Mouse (Mus musculus) G1E (cell line): ENCODE data around the gene Pdzd9.

Experiments used
- CTCF ChIP-seq: IDR thresholded peaks from 2 replicates; pipeline ENCODE4 v1.5.1; 2012; ENCODE audit warnings: low read depth, low read length, inconsistent platforms, mixed read lengths
- GATA1 ChIP-seq: IDR thresholded peaks from 2 replicates; pipeline ENCODE4 v1.6.1; 2012; ENCODE audit warnings: borderline replicate concordance, low read length, inconsistent platforms, mixed read lengths
- POLR2AphosphoS5 ChIP-seq: IDR thresholded peaks from 2 replicates; pipeline ENCODE4 v1.6.1; 2012; ENCODE audit warnings: low read depth, low read length, inconsistent platforms; ENCODE audit not compliant: insufficient replicate concordance
- TAL1 ChIP-seq: conservative IDR thresholded peaks from 2 replicates; pipeline ENCODE4 v1.6.1; 2012; ENCODE audit warnings: low read depth, low read length, inconsistent platforms, mixed read lengths

- TF ChIP-seq CTCF (no peak), TAL1 (no peak), GATA1 (no peak), POLR2AphosphoS5 (no peak)
Observed at GRCm38 (mm10) chr7:120693831-120694375, 23.8 kb upstream of the Pdzd9 start.
